Mouse (Mus musculus): ENCODE results near the gene Kank3. TPM values are rescaled to one million over a fixed set of nuclear protein-coding genes. Genes with fewer than 3 reads are reported as not detected.
A peak's percentile ranks its signal among the peaks of the same experiment; 100 is the strongest.

Kank3 gene
- polyA plus RNA-seq, 1 experiment from 2014 or later: 78.8 TPM

- Histone ChIP-seq H3K27ac (ENCODE audit: low read length) (peak overlapping the region; percentile 94), H3K27me3 (ENCODE audit: control insufficient read depth, insufficient read depth, low read depth, low read length) (no peaks in the 10 kb centered on the region), H3K4me1 (replicated peaks; ENCODE audit: control insufficient read depth, insufficient read depth, low read length) (peaks cover 44% of the 10 kb centered on the region), H3K36me3 (ENCODE audit: control insufficient read depth, insufficient read depth, low read length) (peaks cover 5% of the 10 kb centered on the region), H3K9me3 (ENCODE audit: control insufficient read depth, low read length) (no peaks in the 10 kb centered on the region), H3K4me2 (ENCODE audit: low read depth, low read length) (peak overlapping the region; percentile 87), H3K9ac (ENCODE audit: low read length) (peak overlapping the region; percentile 72), H3K4me3 (ENCODE audit: low read length) (peak overlapping the region; percentile 62)
- WGBS: 53% methylated on average over 5 of the region's 5 CpGs
- ATAC-seq (ENCODE audit: low read depth): no peak
Observed at GRCm38 (mm10) chr17:33780431-33780830, 29.9 kb upstream of the Kank3 start.

- H3K9me3 ChIP-seq (ENCODE audit: control insufficient read depth, low read length): no peaks in the 10 kb centered on the region
- peak within 1 kb of the TSS; percentile 87 for H3K4me2 ChIP-seq (ENCODE audit: low read depth, low read length)
- peak; percentile 59 for ATAC-seq (ENCODE audit: low read depth)
- 1% methylated on average over 50 of the region's 50 CpGs for WGBS
- peaks cover 5% of the 10 kb centered on the region for H3K36me3 ChIP-seq (ENCODE audit: control insufficient read depth, insufficient read depth, low read length)
- peak within 1 kb of the TSS; percentile 62 for H3K4me3 ChIP-seq (ENCODE audit: low read length)
- H3K27me3 ChIP-seq (ENCODE audit: control insufficient read depth, insufficient read depth, low read depth, low read length): no peaks in the 10 kb centered on the region
- peaks cover 44% of the 10 kb centered on the region for H3K4me1 ChIP-seq (replicated peaks; ENCODE audit: control insufficient read depth, insufficient read depth, low read length)
- peak within 1 kb of the TSS; percentile 94 for H3K27ac ChIP-seq (ENCODE audit: low read length)
- H3K9ac ChIP-seq (ENCODE audit: low read length): peak within 1 kb of the TSS; percentile 72
Observed at GRCm38 (mm10) chr17:33781124-33781977, 29.0 kb upstream of the Kank3 start, which contains the start of gene Angptl4. Gene Angptl4, minus strand, starts transcription at chr17:33781830.

GRCm38 (mm10) chr17:33782067-33782466, 28.3 kb upstream of the Kank3 start:
- 45% methylated on average over 4 of the region's 4 CpGs for WGBS
- Histone ChIP-seq H3K4me3 (ENCODE audit: low read length) (peak overlapping the region; percentile 62), H3K36me3 (ENCODE audit: control insufficient read depth, insufficient read depth, low read length) (peaks cover under 1% of the 10 kb centered on the region), H3K27me3 (ENCODE audit: control insufficient read depth, insufficient read depth, low read depth, low read length) (no peaks in the 10 kb centered on the region), H3K4me2 (ENCODE audit: low read depth, low read length) (peak overlapping the region; percentile 87), H3K9ac (ENCODE audit: low read length) (peak overlapping the region; percentile 72), H3K4me1 (replicated peaks; ENCODE audit: control insufficient read depth, insufficient read depth, low read length) (peaks cover 44% of the 10 kb centered on the region), H3K9me3 (ENCODE audit: control insufficient read depth, low read length) (no peaks in the 10 kb centered on the region), H3K27ac (ENCODE audit: low read length) (peak overlapping the region; percentile 70)
- no peak for ATAC-seq (ENCODE audit: low read depth)

GRCm38 (mm10) chr17:33783408-33783807, 26.9 kb upstream of the Kank3 start:
- no peak overlapping the region for H3K4me2 ChIP-seq (ENCODE audit: low read depth, low read length)
- no peak overlapping the region for H3K4me3 ChIP-seq (ENCODE audit: low read length)
- no peaks in the 10 kb centered on the region for H3K36me3 ChIP-seq (ENCODE audit: control insufficient read depth, insufficient read depth, low read length)
- peak overlapping the region; percentile 66 for H3K27ac ChIP-seq (ENCODE audit: low read length)
- peaks cover 40% of the 10 kb centered on the region for H3K4me1 ChIP-seq (replicated peaks; ENCODE audit: control insufficient read depth, insufficient read depth, low read length)
- no peaks in the 10 kb centered on the region for H3K27me3 ChIP-seq (ENCODE audit: control insufficient read depth, insufficient read depth, low read depth, low read length)
- no peak overlapping the region for H3K9ac ChIP-seq (ENCODE audit: low read length)
- no peak for ATAC-seq (ENCODE audit: low read depth)
- H3K9me3 ChIP-seq (ENCODE audit: control insufficient read depth, low read length): no peaks in the 10 kb centered on the region

GRCm38 (mm10) chr17:33784939-33785338, 25.4 kb upstream of the Kank3 start:
- no peak overlapping the region for H3K9ac ChIP-seq (ENCODE audit: low read length)
- no peaks in the 10 kb centered on the region for H3K27me3 ChIP-seq (ENCODE audit: control insufficient read depth, insufficient read depth, low read depth, low read length)
- no peaks in the 10 kb centered on the region for H3K36me3 ChIP-seq (ENCODE audit: control insufficient read depth, insufficient read depth, low read length)
- WGBS: 72% methylated on average over 2 of the region's 2 CpGs
- no peaks in the 10 kb centered on the region for H3K9me3 ChIP-seq (ENCODE audit: control insufficient read depth, low read length)
- peaks cover 26% of the 10 kb centered on the region for H3K4me1 ChIP-seq (replicated peaks; ENCODE audit: control insufficient read depth, insufficient read depth, low read length)
- no peak overlapping the region for H3K27ac ChIP-seq (ENCODE audit: low read length)
- no peak overlapping the region for H3K4me2 ChIP-seq (ENCODE audit: low read depth, low read length)
- H3K4me3 ChIP-seq (ENCODE audit: low read length): no peak overlapping the region
- ATAC-seq (ENCODE audit: low read depth): no peak

- H3K9ac ChIP-seq (ENCODE audit: low read length): no peak overlapping the region
- ATAC-seq (ENCODE audit: low read depth): no peak
- 84% methylated on average over 18 of the region's 18 CpGs for WGBS
- no peak overlapping the region for H3K4me3 ChIP-seq (ENCODE audit: low read length)
- no peaks in the 10 kb centered on the region for H3K36me3 ChIP-seq (ENCODE audit: control insufficient read depth, insufficient read depth, low read length)
- no peaks in the 10 kb centered on the region for H3K9me3 ChIP-seq (ENCODE audit: control insufficient read depth, low read length)
- H3K27me3 ChIP-seq (ENCODE audit: control insufficient read depth, insufficient read depth, low read depth, low read length): no peaks in the 10 kb centered on the region
- H3K27ac ChIP-seq (ENCODE audit: low read length): no peak overlapping the region
- H3K4me2 ChIP-seq (ENCODE audit: low read depth, low read length): no peak overlapping the region
- peaks cover 20% of the 10 kb centered on the region for H3K4me1 ChIP-seq (replicated peaks; ENCODE audit: control insufficient read depth, insufficient read depth, low read length)
Observed at GRCm38 (mm10) chr17:33786375-33786774, 23.9 kb upstream of the Kank3 start.

GRCm38 (mm10) chr17:33788732-33789131, 21.6 kb upstream of the Kank3 start:
- H3K27me3 ChIP-seq (ENCODE audit: control insufficient read depth, insufficient read depth, low read depth, low read length): no peaks in the 10 kb centered on the region; the same call in 1 of the 2 replicates
- no peak for ATAC-seq (ENCODE audit: low read depth)
- no peak overlapping the region for H3K27ac ChIP-seq (ENCODE audit: low read length)
- H3K9me3 ChIP-seq (ENCODE audit: control insufficient read depth, low read length): no peaks in the 10 kb centered on the region
- no peak overlapping the region for H3K4me3 ChIP-seq (ENCODE audit: low read length)
- H3K9ac ChIP-seq (ENCODE audit: low read length): no peak overlapping the region
- WGBS: 23% methylated on average over 4 of the region's 4 CpGs
- H3K36me3 ChIP-seq (ENCODE audit: control insufficient read depth, insufficient read depth, low read length): no peaks in the 10 kb centered on the region
- H3K4me2 ChIP-seq (ENCODE audit: low read depth, low read length): no peak overlapping the region
- peaks cover under 1% of the 10 kb centered on the region; the same call in 1 of the 2 replicates for H3K4me1 ChIP-seq (replicated peaks; ENCODE audit: control insufficient read depth, insufficient read depth, low read length)

- WGBS: 42% methylated on average over 3 of the region's 3 CpGs
- no peaks in the 10 kb centered on the region for H3K4me1 ChIP-seq (replicated peaks; ENCODE audit: control insufficient read depth, insufficient read depth, low read length)
- H3K36me3 ChIP-seq (ENCODE audit: control insufficient read depth, insufficient read depth, low read length): no peaks in the 10 kb centered on the region
- H3K27ac ChIP-seq (ENCODE audit: low read length): no peak overlapping the region
- no peak for ATAC-seq (ENCODE audit: low read depth)
- H3K4me2 ChIP-seq (ENCODE audit: low read depth, low read length): no peak overlapping the region
- H3K9me3 ChIP-seq (ENCODE audit: control insufficient read depth, low read length): no peaks in the 10 kb centered on the region
- no peak overlapping the region for H3K9ac ChIP-seq (ENCODE audit: low read length)
- H3K4me3 ChIP-seq (ENCODE audit: low read length): no peak overlapping the region
- H3K27me3 ChIP-seq (ENCODE audit: control insufficient read depth, insufficient read depth, low read depth, low read length): no peaks in the 10 kb centered on the region; the same call in 1 of the 2 replicates
Observed at GRCm38 (mm10) chr17:33798306-33798705, 12.0 kb upstream of the Kank3 start.

- H3K27ac ChIP-seq (ENCODE audit: low read length): no peak overlapping the region
- 26% methylated on average over 1 of the region's 1 CpGs for WGBS
Observed at GRCm38 (mm10) chr17:33799277-33799676, 11.0 kb upstream of the Kank3 start.

More at GRCm38 (mm10) chr17:33799277-33799676, 11.0 kb upstream of the Kank3 start:
- no peaks in the 10 kb centered on the region for H3K4me1 ChIP-seq (replicated peaks; ENCODE audit: control insufficient read depth, insufficient read depth, low read length)
- no peak overlapping the region for H3K4me2 ChIP-seq (ENCODE audit: low read depth, low read length)
- H3K9ac ChIP-seq (ENCODE audit: low read length): no peak overlapping the region
- H3K36me3 ChIP-seq (ENCODE audit: control insufficient read depth, insufficient read depth, low read length): no peaks in the 10 kb centered on the region
- ATAC-seq (ENCODE audit: low read depth): no peak
- no peak overlapping the region for H3K4me3 ChIP-seq (ENCODE audit: low read length)
- H3K27me3 ChIP-seq (ENCODE audit: control insufficient read depth, insufficient read depth, low read depth, low read length): no peaks in the 10 kb centered on the region
- no peaks in the 10 kb centered on the region for H3K9me3 ChIP-seq (ENCODE audit: control insufficient read depth, low read length)

Measured in lung, embryonic 16.5 days (tissue).